9 mouse cellular contexts compared by ENCODE assay signal in the genomic region with DNA sequence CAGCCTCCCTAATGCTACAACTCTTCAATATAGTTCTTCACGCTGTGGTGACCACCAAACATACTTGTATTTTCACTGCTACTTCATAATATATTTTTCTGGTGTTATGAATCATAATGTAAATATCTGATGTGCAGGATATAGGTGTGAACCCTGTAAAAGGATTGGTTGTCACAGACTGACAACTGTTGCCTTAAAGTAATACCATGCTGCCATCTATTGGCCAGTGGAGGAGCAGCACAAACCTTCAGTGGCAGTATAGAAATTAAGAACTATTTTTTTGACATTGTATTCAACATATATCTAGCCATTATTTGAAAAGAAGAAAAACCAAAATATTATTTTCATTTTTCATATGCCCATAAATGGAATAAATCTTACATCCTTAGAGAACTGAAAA. TPM values are rescaled to one million over a fixed set of nuclear protein-coding genes. Genes with fewer than 3 reads are reported as not detected.
DNase-seq lines count a peak whose midpoint lies in the region; ATAC-seq and TF ChIP-seq lines count a peak whose summit lies in the region.
"Had no signal": no experiment of that assay in that cellular context is flagged by ENCODE, and none has a peak within 500 bp of the region (broad histone marks: within the 10 kb centered on the region; RNA-seq: fewer than 3 reads in every experiment).

No protein-coding gene starts in this region.

- no peak overlapping the region for H3K9ac ChIP-seq in intestine, embryonic 15.5 days
- no peak overlapping the region for H3K9ac ChIP-seq in liver, postnatal 0 days (replicated peaks)
- H3K9ac ChIP-seq: heart, embryonic 15.5 days had no signal

- no peak overlapping the region for H3K4me2 ChIP-seq in intestine, embryonic 15.5 days (replicated peaks)
- H3K4me2 ChIP-seq in liver, postnatal 0 days (ENCODE audit: low read depth, low read length): no peak overlapping the region
- H3K4me2 ChIP-seq: heart, embryonic 15.5 days had no signal

- no peaks in the 10 kb centered on the region for H3K9me3 ChIP-seq in intestine, embryonic 15.5 days
- no peaks in the 10 kb centered on the region for H3K9me3 ChIP-seq in liver, postnatal 0 days (ENCODE audit: low read length)
- H3K9me3 ChIP-seq: heart, embryonic 15.5 days had no signal

- H3K36me3 ChIP-seq in intestine, embryonic 15.5 days: peaks cover 6% of the 10 kb centered on the region; the same call in 1 of the 2 replicates
- peaks cover 35% of the 10 kb centered on the region for H3K36me3 ChIP-seq in liver, postnatal 0 days (replicated peaks; ENCODE audit: insufficient read depth, low read length)

- no peak overlapping the region for H3K27ac ChIP-seq in intestine, embryonic 15.5 days
- H3K27ac ChIP-seq in liver, postnatal 0 days (ENCODE audit: low read depth): no peak overlapping the region
- H3K27ac ChIP-seq: heart, embryonic 15.5 days had no signal

- H3K27me3 ChIP-seq in intestine, embryonic 15.5 days (replicated peaks): no peaks in the 10 kb centered on the region
- no peaks in the 10 kb centered on the region for H3K27me3 ChIP-seq in liver, postnatal 0 days (ENCODE audit: insufficient read depth, low read length)
- H3K27me3 ChIP-seq: heart, embryonic 15.5 days had no signal

- no peak overlapping the region for H3K4me3 ChIP-seq in intestine, embryonic 15.5 days (replicated peaks)
- H3K4me3 ChIP-seq in liver, postnatal 0 days (ENCODE audit: low read depth, low read length): no peak overlapping the region
- H3K4me3 ChIP-seq: heart, embryonic 15.5 days had no signal

- peak; percentile 79 for TF ChIP-seq CTCF in liver, postnatal 0 days (IDR thresholded peaks at IDR 0.05; ENCODE audit: low read depth)

- no peak for TF ChIP-seq EP300 in liver, postnatal 0 days (IDR thresholded peaks at IDR 0.05; ENCODE audit: low read depth)

- DNase-seq in adrenal gland, adult (ENCODE audit: inconsistent age in 2 of 2, low spot score in 1 of 2): peak; percentile 14 to 74
- no peak for DNase-seq in adrenal gland, adult 8-10 months
- DNase-seq in ovary, postnatal 36 days (ENCODE audit: low spot score): peak; percentile 10
- no peak for DNase-seq in ovary, adult 18-20 months (ENCODE audit: low spot score)
- DNase-seq in cerebellum, postnatal 10 days: peak; percentile 63 to 68
- DNase-seq in liver, postnatal 0 days: peak; percentile 34
- peak; percentile 9 to 51 for DNase-seq in spleen, adult 18-20 months

- 95% methylated on average over 1 of the region's 1 CpGs for WGBS in intestine, embryonic 15.5 days
- WGBS in liver, postnatal 0 days (ENCODE audit: insufficient replicate concordance): 88% methylated on average over 1 of the region's 1 CpGs

- H3K4me1 ChIP-seq in intestine, embryonic 15.5 days (replicated peaks): no peaks in the 10 kb centered on the region
- no peaks in the 10 kb centered on the region for H3K4me1 ChIP-seq in liver, postnatal 0 days (ENCODE audit: insufficient read depth)
- H3K4me1 ChIP-seq: heart, embryonic 15.5 days had no signal

- peak; percentile 36; the same call in 1 of the 2 replicates for ATAC-seq in intestine, embryonic 15.5 days
- ATAC-seq in liver, postnatal 0 days: peak; percentile 38; the same call in 1 of the 2 replicates

RNA-seq across cellular contexts. Expression of a gene that starts 40.5 kb away (rescaled TPM):
- total RNA-seq in adrenal gland, adult 8-10 months (2022): 10 to 100 TPM; 21.6 to 30.7 (median 23.7) TPM
- polyA plus RNA-seq in intestine, embryonic 15.5 days (2015; fragmentation: Nextera tagmentation; extraction: Ambion mirVana): 4.0 and 4.4 TPM in 2 replicates
- polyA plus RNA-seq in liver, postnatal 0 days (2015; fragmentation: Nextera tagmentation; extraction: Ambion mirVana): 0.97 and 1.0 TPM in 2 replicates

Comparison
In these comparisons a context has a peak if more than half of its experiments do, and no peak if none do; other contexts are left out.
1. DNase-seq: peak in adrenal gland, adult (2 of 2), ovary, postnatal 36 days (single experiment), cerebellum, postnatal 10 days (2 of 2), liver, postnatal 0 days (single experiment) and spleen, adult 18-20 months (2 of 2); none in adrenal gland, adult 8-10 months (single experiment) and ovary, adult 18-20 months (single experiment).